ENCODE assay signal across 31 mouse cellular contexts in the genomic region with DNA sequence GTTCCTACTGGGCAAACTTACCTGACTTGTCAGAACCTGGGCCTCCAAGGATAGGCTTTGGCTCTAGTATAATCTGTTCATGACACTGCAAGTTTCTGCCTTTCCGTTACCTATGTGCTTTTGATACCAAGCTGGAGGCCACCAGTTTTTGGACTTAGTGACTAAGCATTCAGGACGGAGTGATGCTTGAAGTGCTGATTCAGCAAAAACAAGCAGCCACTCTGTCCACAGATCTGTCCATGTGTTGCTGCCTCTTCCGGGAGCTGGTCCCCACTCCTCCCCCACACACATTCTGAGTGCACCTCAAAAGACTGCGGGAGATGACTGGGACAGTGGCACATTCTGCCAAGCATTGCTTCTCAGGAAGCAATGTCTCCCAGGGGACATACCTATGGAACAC.
"Had no signal": no experiment of that assay in that cellular context is flagged by ENCODE, and none has a peak within 500 bp of the region (broad histone marks: within the 10 kb centered on the region; RNA-seq: fewer than 3 reads in every experiment).

No protein-coding gene starts in this region.

- H3K27ac ChIP-seq: limb, embryonic 10.5 days; limb, embryonic 12.5 days; limb, embryonic 13.5 days; limb, embryonic 15.5 days; liver, embryonic 12.5 days; liver, embryonic 13.5 days; liver, embryonic 14.5 days; liver, embryonic 15.5 days; lung, embryonic 15.5 days; macrophage; midbrain, embryonic 10.5 days; midbrain, embryonic 12.5 days; midbrain, embryonic 13.5 days; midbrain, embryonic 15.5 days; neural tube, embryonic 12.5 days had no signal

- H3K4me3 ChIP-seq: limb, embryonic 10.5 days; limb, embryonic 12.5 days; limb, embryonic 13.5 days; limb, embryonic 15.5 days; liver, embryonic 12.5 days; liver, embryonic 13.5 days; liver, embryonic 15.5 days; lung, embryonic 15.5 days; megakaryocyte, embryonic 14.5 days; midbrain, embryonic 10.5 days; midbrain, embryonic 12.5 days; midbrain, embryonic 13.5 days; midbrain, embryonic 15.5 days; myocyte; neural tube, embryonic 12.5 days had no signal

- H3K4me1 ChIP-seq: limb, embryonic 10.5 days; limb, embryonic 13.5 days; limb, embryonic 15.5 days; liver, embryonic 12.5 days; liver, embryonic 13.5 days; liver, embryonic 15.5 days; lung, embryonic 15.5 days; midbrain, embryonic 12.5 days; midbrain, embryonic 13.5 days; midbrain, embryonic 15.5 days; neural tube, embryonic 12.5 days had no signal

- DNase-seq: left cerebral cortex, postnatal 4 days; liver; liver, embryonic 13.5 days; liver, postnatal 0 days; lung, adult 18-20 months; lung, adult 2 months; lung, embryonic 14.5 days; lung, postnatal 10 days; lung, postnatal 14 days; lung, postnatal 36 days; lung, postnatal 4 days; midbrain, embryonic 14.5 days had no signal

- ATAC-seq: liver, embryonic 12.5 days; liver, postnatal 0 days; lung, postnatal 0 days; midbrain, embryonic 13.5 days; midbrain, embryonic 15.5 days had no signal

- H3K9me3 ChIP-seq: limb, embryonic 10.5 days; limb, embryonic 12.5 days; limb, embryonic 13.5 days; limb, embryonic 15.5 days; liver, embryonic 12.5 days; liver, embryonic 13.5 days; liver, embryonic 15.5 days; lung, embryonic 15.5 days; megakaryocyte, embryonic 14.5 days; midbrain, embryonic 10.5 days; midbrain, embryonic 12.5 days; midbrain, embryonic 13.5 days; midbrain, embryonic 15.5 days; neural tube, embryonic 12.5 days had no signal

- H3K9ac ChIP-seq: limb, embryonic 12.5 days; limb, embryonic 13.5 days; limb, embryonic 15.5 days; liver, embryonic 12.5 days; liver, embryonic 13.5 days; liver, embryonic 14.5 days; liver, embryonic 15.5 days; liver, postnatal 0 days; lung, embryonic 14.5 days; lung, embryonic 15.5 days; midbrain, embryonic 12.5 days; midbrain, embryonic 13.5 days; midbrain, embryonic 15.5 days; neural tube, embryonic 12.5 days had no signal

- H3K4me2 ChIP-seq: limb, embryonic 12.5 days; limb, embryonic 13.5 days; limb, embryonic 15.5 days; liver, embryonic 11.5 days; liver, embryonic 12.5 days; liver, embryonic 13.5 days; liver, embryonic 15.5 days; lung, embryonic 14.5 days; lung, embryonic 15.5 days; midbrain, embryonic 11.5 days; midbrain, embryonic 12.5 days; midbrain, embryonic 13.5 days; midbrain, embryonic 15.5 days; neural tube, embryonic 12.5 days had no signal

- H3K36me3 ChIP-seq: limb, embryonic 10.5 days; limb, embryonic 12.5 days; limb, embryonic 13.5 days; limb, embryonic 15.5 days; liver, embryonic 12.5 days; liver, embryonic 13.5 days; liver, embryonic 15.5 days; midbrain, embryonic 10.5 days; midbrain, embryonic 12.5 days; midbrain, embryonic 13.5 days; midbrain, embryonic 15.5 days; neural tube, embryonic 12.5 days had no signal

- H3K27me3 ChIP-seq: limb, embryonic 12.5 days; limb, embryonic 13.5 days; limb, embryonic 15.5 days; liver, embryonic 12.5 days; liver, embryonic 13.5 days; liver, embryonic 15.5 days; lung, embryonic 15.5 days; midbrain, embryonic 12.5 days; midbrain, embryonic 13.5 days; midbrain, embryonic 15.5 days; neural tube, embryonic 12.5 days had no signal
